Comparison of ENCODE assay signal across 14 mouse cellular contexts in the genomic region with DNA sequence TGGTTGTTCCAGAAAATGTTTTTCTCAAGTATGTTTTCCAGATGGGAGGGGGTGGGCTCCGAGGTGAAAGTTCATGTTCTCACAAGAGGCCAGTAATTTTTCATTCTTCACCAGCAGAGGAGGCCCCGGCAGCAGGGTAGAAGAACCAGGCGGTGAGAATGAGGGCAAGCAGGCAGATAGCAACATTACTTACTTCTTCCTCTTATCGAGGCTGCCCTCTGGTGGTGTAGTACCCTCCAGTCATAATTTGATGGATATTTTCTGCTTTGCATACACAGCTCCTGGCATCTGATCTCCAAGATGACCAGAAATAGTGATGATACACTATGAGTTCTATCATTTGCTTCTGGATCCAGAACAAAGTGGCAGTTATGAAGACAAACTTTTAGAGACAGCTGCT. TPM values are rescaled to one million over a fixed set of nuclear protein-coding genes. Genes with fewer than 3 reads are reported as not detected.
A peak's percentile ranks its signal among the peaks of the same experiment; 100 is the strongest.
DNase-seq lines count a peak whose midpoint lies in the region; ATAC-seq and TF ChIP-seq lines count a peak whose summit lies in the region.
"Had no signal": no experiment of that assay in that cellular context is flagged by ENCODE, and none has a peak within 500 bp of the region (broad histone marks: within the 10 kb centered on the region; RNA-seq: fewer than 3 reads in every experiment).

No protein-coding gene starts in this region.

- H3K9me3 ChIP-seq in hindbrain, postnatal 0 days (ENCODE audit: low read length): no peaks in the 10 kb centered on the region
- no peaks in the 10 kb centered on the region for H3K9me3 ChIP-seq in hindbrain, embryonic 14.5 days (ENCODE audit: control insufficient read depth, low read length)
- no peaks in the 10 kb centered on the region for H3K9me3 ChIP-seq in kidney, embryonic 15.5 days (replicated peaks)
- H3K9me3 ChIP-seq: limb, embryonic 13.5 days had no signal

- no peak overlapping the region for H3K4me3 ChIP-seq in hindbrain, postnatal 0 days (ENCODE audit: low read length)
- no peak overlapping the region for H3K4me3 ChIP-seq in hindbrain, embryonic 14.5 days (replicated peaks; ENCODE audit: low read length)
- H3K4me3 ChIP-seq in thymus, adult 2 months (ENCODE audit: control insufficient read depth, insufficient read depth, low read length): no peak overlapping the region
- H3K4me3 ChIP-seq in kidney, embryonic 15.5 days (replicated peaks): no peak overlapping the region
- H3K4me3 ChIP-seq: limb, embryonic 13.5 days had no signal

- no peak for TF ChIP-seq POLR2A in thymus, adult 2 months (IDR thresholded peaks at IDR 0.05; ENCODE audit: control insufficient read depth, extremely low read depth, insufficient read depth, low read length, poor library complexity)

- H3K4me2 ChIP-seq in hindbrain, postnatal 0 days (ENCODE audit: low read depth, low read length): no peak overlapping the region
- H3K4me2 ChIP-seq in hindbrain, embryonic 14.5 days (replicated peaks): no peak overlapping the region
- no peak overlapping the region for H3K4me2 ChIP-seq in kidney, embryonic 15.5 days
- H3K4me2 ChIP-seq: limb, embryonic 13.5 days had no signal

- DNase-seq in hindbrain, postnatal 0 days (ENCODE audit: low spot score): no peak
- DNase-seq in hindbrain, embryonic 14.5 days (ENCODE audit: low spot score): no peak
- peak; percentile 44 for DNase-seq in thymus, postnatal 4 days
- no peak for DNase-seq in thymus, adult 2 months
- DNase-seq in right cerebral cortex, adult 18-20 months: no peak
- no peak for DNase-seq in adrenal gland, postnatal 4 days (ENCODE audit: low spot score in 2 of 2)
- DNase-seq: cerebellum, postnatal 36 days; heart, postnatal 36 days; kidney, adult 2 months; spleen, adult 18-20 months had no signal

- H3K27me3 ChIP-seq in hindbrain, postnatal 0 days (ENCODE audit: insufficient read depth, low read length): no peaks in the 10 kb centered on the region
- no peaks in the 10 kb centered on the region for H3K27me3 ChIP-seq in hindbrain, embryonic 14.5 days (ENCODE audit: control insufficient read depth, insufficient read depth, low read length)
- no peaks in the 10 kb centered on the region for H3K27me3 ChIP-seq in thymus, adult 2 months (ENCODE audit: control insufficient read depth, insufficient read depth, low read length)
- no peaks in the 10 kb centered on the region for H3K27me3 ChIP-seq in kidney, embryonic 15.5 days
- H3K27me3 ChIP-seq: limb, embryonic 13.5 days had no signal

- peak; percentile 23; the same call in 1 of the 2 replicates for TF ChIP-seq CTCF in hindbrain, postnatal 0 days (IDR thresholded peaks at IDR 0.05; ENCODE audit: low read depth)
- TF ChIP-seq CTCF in thymus, adult 2 months (IDR thresholded peaks at IDR 0.05; ENCODE audit: borderline replicate concordance, control insufficient read depth, extremely low read depth, insufficient read depth, low read length, poor library complexity): no peak

- H3K27ac ChIP-seq in hindbrain, postnatal 0 days: no peak overlapping the region
- H3K27ac ChIP-seq in hindbrain, embryonic 14.5 days: no peak overlapping the region
- H3K27ac ChIP-seq in thymus, adult 2 months (ENCODE audit: control insufficient read depth, insufficient read depth, low read length): no peak overlapping the region
- H3K27ac ChIP-seq in kidney, embryonic 15.5 days: no peak overlapping the region
- H3K27ac ChIP-seq: limb, embryonic 13.5 days; macrophage had no signal

- 93% methylated on average over 4 of the region's 4 CpGs for WGBS in hindbrain, postnatal 0 days
- WGBS in hindbrain, embryonic 14.5 days: 90% methylated on average over 4 of the region's 4 CpGs
- whole genome bisulfite sequencing in thymus, adult 2 months: 68% methylated on average over 4 of the region's 4 CpGs
- 87% methylated on average over 4 of the region's 4 CpGs for WGBS in kidney, embryonic 15.5 days

- no peak for ATAC-seq in hindbrain, postnatal 0 days
- ATAC-seq in hindbrain, embryonic 14.5 days (ENCODE audit: low FRiP score): no peak
- peak; percentile 68 for ATAC-seq in granulocyte monocyte progenitor cell, adult 5-6 weeks (replicated peaks; ENCODE audit: poor library complexity, severe bottlenecking)
- no peak for ATAC-seq in kidney, embryonic 15.5 days (replicated peaks; ENCODE audit: low FRiP score)

- H3K36me3 ChIP-seq in hindbrain, postnatal 0 days (ENCODE audit: insufficient read depth, low read length): no peaks in the 10 kb centered on the region
- H3K36me3 ChIP-seq in hindbrain, embryonic 14.5 days (replicated peaks; ENCODE audit: control insufficient read depth, insufficient read depth): no peaks in the 10 kb centered on the region
- no peaks in the 10 kb centered on the region for H3K36me3 ChIP-seq in thymus, adult 2 months (ENCODE audit: control insufficient read depth, insufficient read depth, low read length)
- no peaks in the 10 kb centered on the region for H3K36me3 ChIP-seq in kidney, embryonic 15.5 days
- H3K36me3 ChIP-seq: limb, embryonic 13.5 days had no signal

- no peak overlapping the region for H3K9ac ChIP-seq in hindbrain, postnatal 0 days (replicated peaks; ENCODE audit: low read length)
- H3K9ac ChIP-seq in hindbrain, embryonic 14.5 days: no peak overlapping the region
- H3K9ac ChIP-seq in kidney, embryonic 15.5 days: no peak overlapping the region
- H3K9ac ChIP-seq: limb, embryonic 13.5 days had no signal

- no peaks in the 10 kb centered on the region for H3K4me1 ChIP-seq in hindbrain, postnatal 0 days (ENCODE audit: insufficient read depth, low read length)
- no peaks in the 10 kb centered on the region for H3K4me1 ChIP-seq in hindbrain, embryonic 14.5 days (replicated peaks; ENCODE audit: control insufficient read depth, insufficient read depth, low read length)
- H3K4me1 ChIP-seq in thymus, adult 2 months (replicated peaks; ENCODE audit: control insufficient read depth, insufficient read depth, low read length): no peaks in the 10 kb centered on the region
- peaks cover 9% of the 10 kb centered on the region; the same call in 1 of the 2 replicates for H3K4me1 ChIP-seq in kidney, embryonic 15.5 days
- H3K4me1 ChIP-seq: limb, embryonic 13.5 days had no signal

RNA-seq across cellular contexts. Expression of a gene that starts 6.1 kb away (rescaled TPM):
- 40.0 and 41.0 TPM in 2 replicates for total RNA-seq in hindbrain, postnatal 0 days (2014; rRNA removed)
- 58.6 and 69.4 TPM in 2 replicates for polyA plus RNA-seq in hindbrain, postnatal 0 days (2015; fragmentation: Nextera tagmentation; extraction: Ambion mirVana)
- polyA plus RNA-seq in hindbrain, embryonic 14.5 days (2014; fragmentation: Nextera tagmentation; extraction: Ambion mirVana): 52.4 and 52.6 TPM in 2 replicates
- polyA plus RNA-seq in thymus, adult 2 months (2012; rRNA removed): 85.3 and 86.2 TPM in 2 replicates
- total RNA-seq in granulocyte monocyte progenitor cell, adult 5-6 weeks (2014; fragmentation: Nextera tagmentation): 271 and 351 TPM in 2 replicates
- total RNA-seq in granulocyte monocyte progenitor cell, adult 5-6 weeks (2017): 247 and 266 TPM in 2 replicates
- 10 to 100 TPM; 49.0 to 49.5 TPM for total RNA-seq in adrenal gland, postnatal 4 days (2021)
- 370 and 419 TPM in 2 replicates for polyA plus RNA-seq in kidney, embryonic 15.5 days (2015; fragmentation: Nextera tagmentation; extraction: Ambion mirVana)

RNA-seq across cellular contexts. Expression of a gene that starts 12.5 kb away (rescaled TPM):
- 13.7 and 15.0 TPM in 2 replicates for total RNA-seq in hindbrain, postnatal 0 days (2014; rRNA removed)
- polyA plus RNA-seq in hindbrain, postnatal 0 days (2015; fragmentation: Nextera tagmentation; extraction: Ambion mirVana): 20.1 and 21.8 TPM in 2 replicates
- polyA plus RNA-seq in hindbrain, embryonic 14.5 days (2014; fragmentation: Nextera tagmentation; extraction: Ambion mirVana): 27.2 and 28.3 TPM in 2 replicates
- 50.1 and 50.8 TPM in 2 replicates for polyA plus RNA-seq in thymus, adult 2 months (2012; rRNA removed)
- total RNA-seq in granulocyte monocyte progenitor cell, adult 5-6 weeks (2014; fragmentation: Nextera tagmentation): 19.6 and 30.8 TPM in 2 replicates
- 24.7 and 26.2 TPM in 2 replicates for total RNA-seq in granulocyte monocyte progenitor cell, adult 5-6 weeks (2017)
- 10 to 100 TPM; 23.4 to 32.4 TPM for total RNA-seq in adrenal gland, postnatal 4 days (2021)
- 26.6 and 31.9 TPM in 2 replicates for polyA plus RNA-seq in kidney, embryonic 15.5 days (2015; fragmentation: Nextera tagmentation; extraction: Ambion mirVana)
